Mouse (Mus musculus): ENCODE data around the gene Ampd1.

- no peak for TF ChIP-seq POLR2A (IDR thresholded peaks at IDR 0.05; ENCODE audit: low read depth, low read length)
- no peak for TF ChIP-seq CTCF (IDR thresholded peaks at IDR 0.05; ENCODE audit: extremely low read depth, insufficient read length, insufficient replicate concordance, low read depth, low read length)
These were observed 75.1 kb downstream of the Ampd1 start for GRCm38 (mm10) chr3:103148941-103149340.
